Mouse (Mus musculus) intestine, embryonic 15.5 days (tissue): ENCODE results near the gene Mrgpre. TPM values are rescaled to one million over a fixed set of nuclear protein-coding genes. Genes with fewer than 3 reads are reported as not detected.

ENCODE experiments used
- ATAC-seq: fragments of 200-750 bp; cut with Nextera tagmentation; 2 replicates; pipeline ENCODE4 v1.8.0; 2017; ENCODE audit warnings: moderate TSS enrichment, moderate library complexity
- H3K27ac ChIP-seq: fragments of 300-500 bp; sonication (generic); 2 replicates; pipeline ENCODE4 v1.5.1; 2015; ENCODE audit warnings: mild to moderate bottlenecking, inconsistent platforms
- H3K27me3 ChIP-seq: fragments of 300-500 bp; sonication (generic); replicated peaks from 2 replicates; pipeline ENCODE4 v1.6.1; 2015; ENCODE audit warnings: inconsistent platforms
- H3K36me3 ChIP-seq: fragments of 300-500 bp; sonication (generic); 2 replicates; pipeline ENCODE4 v1.6.1; 2015; ENCODE audit warnings: inconsistent platforms
- H3K4me1 ChIP-seq: fragments of 300-500 bp; sonication (generic); replicated peaks from 2 replicates; pipeline ENCODE4 v1.6.1; 2015; ENCODE audit warnings: inconsistent platforms
- H3K4me2 ChIP-seq: fragments of 300-500 bp; sonication (generic); replicated peaks from 2 replicates; pipeline ENCODE4 v1.6.1; 2015; ENCODE audit warnings: mild to moderate bottlenecking, inconsistent platforms
- H3K4me3 ChIP-seq: fragments of 300-500 bp; sonication (generic); replicated peaks from 2 replicates; pipeline ENCODE4 v1.5.1; 2015; ENCODE audit warnings: inconsistent platforms
- H3K9ac ChIP-seq: fragments of 300-500 bp; sonication (generic); 2 replicates; pipeline ENCODE4 v1.6.1; 2015; ENCODE audit warnings: inconsistent platforms
- H3K9me3 ChIP-seq: fragments of 300-500 bp; sonication (generic); 2 replicates; pipeline ENCODE4 v1.6.1; 2016; ENCODE audit warnings: inconsistent platforms
- WGBS: fragments of 180-500 bp; shearing (Covaris S2); methylation state at CpG from one replicate; pipeline ENCODE4 v1.1.7; 2015; 5-methylcytosine and 5-hydroxymethylcytosine counted together
- polyA plus RNA-seq: library from polyadenylated mRNA; unstranded; fragments of >200 nt; fragmentation: Nextera tagmentation; extraction: Ambion mirVana; gene quantifications from 2 replicates; pipeline ENCODE4 v1.2.1, GENCODE M21; 2015

Mrgpre gene
- polyA plus RNA-seq, 1 experiment from 2014 or later, result 1.3 TPM

- ATAC-seq, result no peak
- H3K27me3 ChIP-seq, result no peaks in the 10 kb centered on the region
- 65% methylated on average over 4 of the region's 4 CpGs for WGBS
Measured at GRCm38 (mm10) chr7:143819201-143819600, 34.9 kb upstream of the Mrgpre start.

GRCm38 (mm10) chr7:143808909-143809308 is 24.6 kb upstream of the Mrgpre start:
- no peak for ATAC-seq
- WGBS, result 43% methylated on average over 1 of the region's 1 CpGs
- Histone ChIP-seq H3K4me1 (0 out of 2 replicates have a peak, but pooled peaks cover 6% of the 10 kb centered on the region), H3K9me3 (no peaks in the 10 kb centered on the region; the same call in 1 of the 2 replicates), H3K4me3 (no peak overlapping the region), H3K4me2 (no peak overlapping the region), H3K36me3 (peaks cover 56% of the 10 kb centered on the region), H3K27me3 (no peaks in the 10 kb centered on the region), H3K27ac (no peak overlapping the region), H3K9ac (no peak overlapping the region)

More at GRCm38 (mm10) chr7:143819201-143819600, 34.9 kb upstream of the Mrgpre start:
- no peaks in the 10 kb centered on the region for H3K9me3 ChIP-seq
- H3K36me3 ChIP-seq, result peaks cover 11% of the 10 kb centered on the region; the same call in 1 of the 2 replicates
- H3K4me1 ChIP-seq, result peaks cover 22% of the 10 kb centered on the region
- H3K4me3 ChIP-seq, result no peak overlapping the region
- no peak overlapping the region for H3K9ac ChIP-seq
- H3K4me2 ChIP-seq, result no peak overlapping the region
- H3K27ac ChIP-seq, result no peak overlapping the region

- H3K9me3 ChIP-seq, result no peaks in the 10 kb centered on the region
- 0 out of 2 replicates have a peak, but pooled peaks cover 6% of the 10 kb centered on the region for H3K4me1 ChIP-seq
- no peak overlapping the region for H3K9ac ChIP-seq
- ATAC-seq, result peak; percentile 52
- peaks cover 39% of the 10 kb centered on the region for H3K36me3 ChIP-seq
- WGBS, result 53% methylated on average over 5 of the region's 5 CpGs
- no peak overlapping the region for H3K4me3 ChIP-seq
- H3K27ac ChIP-seq, result no peak overlapping the region
- H3K4me2 ChIP-seq, result no peak overlapping the region
- H3K27me3 ChIP-seq, result no peaks in the 10 kb centered on the region
Measured at GRCm38 (mm10) chr7:143805199-143805624, 20.9 kb upstream of the Mrgpre start.

GRCm38 (mm10) chr7:143801195-143802065 is 17.1 kb upstream of the Mrgpre start:
- H3K36me3 ChIP-seq, result peaks cover 29% of the 10 kb centered on the region
- ATAC-seq, result no peak

GRCm38 (mm10) chr7:143800770-143801169 is 16.5 kb upstream of the Mrgpre start:
- 79% methylated on average over 1 of the region's 1 CpGs for WGBS
- no peak for ATAC-seq
- H3K36me3 ChIP-seq, result peaks cover 34% of the 10 kb centered on the region

More at GRCm38 (mm10) chr7:143801195-143802065, 17.1 kb upstream of the Mrgpre start:
- no peaks in the 10 kb centered on the region for H3K9me3 ChIP-seq
- H3K4me2 ChIP-seq, result no peak overlapping the region
- no peaks in the 10 kb centered on the region for H3K27me3 ChIP-seq
- no peak overlapping the region for H3K4me3 ChIP-seq
- no peak overlapping the region for H3K9ac ChIP-seq
- no peak overlapping the region for H3K27ac ChIP-seq
- WGBS, result 82% methylated on average over 8 of the region's 8 CpGs
- H3K4me1 ChIP-seq, result 0 out of 2 replicates have a peak, but pooled peaks cover 6% of the 10 kb centered on the region

GRCm38 (mm10) chr7:143798783-143799182 is 14.5 kb upstream of the Mrgpre start:
- Histone ChIP-seq H3K9me3 (no peaks in the 10 kb centered on the region), H3K27me3 (no peaks in the 10 kb centered on the region), H3K27ac (no peak overlapping the region), H3K4me1 (no peaks in the 10 kb centered on the region), H3K9ac (no peak overlapping the region), H3K36me3 (peaks cover 29% of the 10 kb centered on the region), H3K4me2 (no peak overlapping the region), H3K4me3 (no peak overlapping the region)
- WGBS, result 90% methylated on average over 4 of the region's 4 CpGs
- no peak for ATAC-seq

More at GRCm38 (mm10) chr7:143800770-143801169, 16.5 kb upstream of the Mrgpre start:
- 0 out of 2 replicates have a peak, but pooled peaks cover 6% of the 10 kb centered on the region for H3K4me1 ChIP-seq
- no peak overlapping the region for H3K27ac ChIP-seq
- H3K4me2 ChIP-seq, result no peak overlapping the region
- no peaks in the 10 kb centered on the region for H3K27me3 ChIP-seq
- H3K9me3 ChIP-seq, result no peaks in the 10 kb centered on the region
- no peak overlapping the region for H3K9ac ChIP-seq
- no peak overlapping the region for H3K4me3 ChIP-seq

- peaks cover 13% of the 10 kb centered on the region for H3K36me3 ChIP-seq
- no peaks in the 10 kb centered on the region for H3K9me3 ChIP-seq
- no peaks in the 10 kb centered on the region for H3K4me1 ChIP-seq
- ATAC-seq, result peak; percentile 83
- WGBS, result 59% methylated on average over 4 of the region's 4 CpGs
- H3K4me2 ChIP-seq, result no peak overlapping the region
- H3K4me3 ChIP-seq, result no peak overlapping the region
- no peaks in the 10 kb centered on the region for H3K27me3 ChIP-seq
- no peak overlapping the region for H3K27ac ChIP-seq
- no peak overlapping the region for H3K9ac ChIP-seq
Measured at GRCm38 (mm10) chr7:143793121-143793520, 8.8 kb upstream of the Mrgpre start.

- H3K27ac ChIP-seq, result no peak overlapping the region
- 68% methylated on average over 6 of the region's 6 CpGs for WGBS
- no peak overlapping the region for H3K9ac ChIP-seq
Measured at GRCm38 (mm10) chr7:143792336-143792985, 8.2 kb upstream of the Mrgpre start.

GRCm38 (mm10) chr7:143783378-143783995 is 813 bp downstream of the Mrgpre start:
- Histone ChIP-seq H3K4me3 (peak overlapping the region; percentile 40), H3K4me2 (peak overlapping the region; percentile 82), H3K9me3 (no peaks in the 10 kb centered on the region), H3K9ac (peak overlapping the region; percentile 47), H3K27me3 (no peaks in the 10 kb centered on the region), H3K27ac (peak overlapping the region; percentile 73), H3K4me1 (peaks cover 19% of the 10 kb centered on the region), H3K36me3 (no peaks in the 10 kb centered on the region)
- WGBS, result 24% methylated on average over 6 of the region's 6 CpGs
- ATAC-seq, result peak; percentile 61

More at GRCm38 (mm10) chr7:143792336-143792985, 8.2 kb upstream of the Mrgpre start:
- Histone ChIP-seq H3K4me2 (no peak overlapping the region), H3K4me1 (no peaks in the 10 kb centered on the region), H3K4me3 (no peak overlapping the region), H3K9me3 (no peaks in the 10 kb centered on the region), H3K27me3 (no peaks in the 10 kb centered on the region), H3K36me3 (peaks cover 12% of the 10 kb centered on the region)
- ATAC-seq, result peak; percentile 43; the same call in 1 of the 2 replicates

GRCm38 (mm10) chr7:143777375-143777774 is 6.9 kb downstream of the Mrgpre start:
- H3K27me3 ChIP-seq, result no peaks in the 10 kb centered on the region
- H3K9me3 ChIP-seq, result no peaks in the 10 kb centered on the region
- H3K36me3 ChIP-seq, result no peaks in the 10 kb centered on the region
- ATAC-seq, result no peak
- 0 out of 2 replicates have a peak, but pooled peaks cover 2% of the 10 kb centered on the region for H3K4me1 ChIP-seq
- H3K4me3 ChIP-seq, result no peak overlapping the region
- H3K9ac ChIP-seq, result no peak overlapping the region
- H3K4me2 ChIP-seq, result no peak overlapping the region
- H3K27ac ChIP-seq, result no peak overlapping the region
- WGBS, result 36% methylated on average over 2 of the region's 2 CpGs

GRCm38 (mm10) chr7:143776137-143776536 is 8.2 kb downstream of the Mrgpre start:
- Histone ChIP-seq H3K4me3 (no peak overlapping the region), H3K9ac (no peak overlapping the region), H3K27ac (no peak overlapping the region), H3K4me1 (0 out of 2 replicates have a peak, but pooled peaks cover 2% of the 10 kb centered on the region), H3K9me3 (no peaks in the 10 kb centered on the region), H3K27me3 (no peaks in the 10 kb centered on the region), H3K36me3 (no peaks in the 10 kb centered on the region), H3K4me2 (no peak overlapping the region)
- ATAC-seq, result peak; percentile 79
- WGBS, result 24% methylated on average over 3 of the region's 3 CpGs

- WGBS, result 18% methylated on average over 1 of the region's 1 CpGs
- Histone ChIP-seq H3K9ac (no peak overlapping the region), H3K4me2 (no peak overlapping the region), H3K36me3 (no peaks in the 10 kb centered on the region), H3K4me3 (no peak overlapping the region), H3K27ac (no peak overlapping the region), H3K27me3 (peaks cover 17% of the 10 kb centered on the region), H3K4me1 (peaks cover 5% of the 10 kb centered on the region; the same call in 1 of the 2 replicates), H3K9me3 (no peaks in the 10 kb centered on the region)
- no peak for ATAC-seq
Measured at GRCm38 (mm10) chr7:143769461-143769860, 14.8 kb downstream of the Mrgpre start.
